Mouse (Mus musculus): ENCODE measurements at regions not wholly inside any gene's neighbourhood (a gene's known extent, or its start where the extent isn't known, plus 50 kb on each side); places are given as distances from the start of the nearest gene placed in this dataset.

DNA sequence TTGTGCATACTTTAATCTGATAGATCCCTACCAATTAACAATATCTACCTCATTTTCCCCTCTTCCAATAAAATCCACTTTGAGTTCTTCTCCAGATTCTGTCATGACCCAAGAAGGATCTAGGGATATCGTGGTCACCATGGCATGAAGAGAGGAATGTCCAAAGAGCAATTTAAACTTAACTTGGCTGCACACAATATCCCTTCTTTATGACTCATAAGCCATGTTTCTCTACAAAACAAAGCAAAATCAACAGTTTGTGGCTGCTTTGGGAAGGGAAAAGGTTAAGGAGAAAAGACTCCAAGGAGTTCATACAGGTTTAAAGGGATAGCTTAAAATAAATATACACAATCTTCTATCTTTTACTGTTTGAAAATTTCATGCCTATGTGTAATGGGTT is 571.8 kb upstream of the Zeb2 start:
- no peak for TF ChIP-seq POLR2A (IDR thresholded peaks at IDR 0.05; ENCODE audit: insufficient read length, low read depth)
- no peak for TF ChIP-seq TCF12 (IDR thresholded peaks at IDR 0.05; ENCODE audit: insufficient read depth, poor library complexity, severe bottlenecking)
- TF ChIP-seq MYOG (IDR thresholded peaks at IDR 0.05; ENCODE audit: control insufficient read depth in 1 of 3, insufficient read depth in 1 of 3, insufficient read length in 2 of 3, low read depth in 2 of 3), result no peak
- no peak for TF ChIP-seq POLR2AphosphoS2 (IDR thresholded peaks at IDR 0.05; ENCODE audit: insufficient read length, low read depth)
- no peak for TF ChIP-seq E2F4 (IDR thresholded peaks at IDR 0.05; ENCODE audit: insufficient read depth)
- no peak for TF ChIP-seq CEBPB (IDR thresholded peaks at IDR 0.05; ENCODE audit: insufficient read depth, poor library complexity, severe bottlenecking)
- TF ChIP-seq MYOD1 (IDR thresholded peaks at IDR 0.05; ENCODE audit: control insufficient read depth in 1 of 3, insufficient read length in 2 of 3, low read depth in 2 of 3), result no peak
- no peak for TF ChIP-seq USF1 (IDR thresholded peaks at IDR 0.05; ENCODE audit: low read depth)
- no peak for TF ChIP-seq MAX (IDR thresholded peaks at IDR 0.05; ENCODE audit: low read depth)
- TF ChIP-seq REST (IDR thresholded peaks at IDR 0.05; ENCODE audit: insufficient read depth, insufficient read length), result no peak
- no peak for TF ChIP-seq TCF3 (IDR thresholded peaks at IDR 0.05; ENCODE audit: insufficient read length, low read depth)
